Mouse (Mus musculus) small intestine, adult 2 months (tissue): ENCODE results near the gene Mrps27.

Source experiments
- CTCF ChIP-seq: fragments of 200-500 bp; IDR thresholded peaks from 2 replicates; pipeline ENCODE4 v1.5.1; 2012; ENCODE audit warnings: low read depth, mild to moderate bottlenecking, control low read depth, inconsistent platforms, low read length, moderate library complexity, mixed read lengths; ENCODE audit not compliant: insufficient replicate concordance, insufficient read length; ENCODE audit errors: extremely low read depth
- POLR2A ChIP-seq: fragments of 200-500 bp; IDR thresholded peaks from 2 replicates; pipeline ENCODE4 v1.6.1; 2012; ENCODE audit warnings: low read depth, mild to moderate bottlenecking, control low read depth, inconsistent platforms, low read length, moderate library complexity

GRCm38 (mm10) chr13:99366422-99367175 lies 22.0 kb downstream of the Mrps27 start:
- TF ChIP-seq POLR2A (no peak), CTCF (no peak)
